Mouse (Mus musculus) fat pad, adult 2 months (tissue): ENCODE data around the gene Smok2b.
"Not testable (repeated sequence)": the region's sequence is repeated elsewhere in the genome, so short reads cannot be mapped to it uniquely, and the experiment has no call there.

Source experiments
- DNase-seq: peaks from one replicate; pipeline ENCODE4 v3.0.0-alpha.2; 2011; ENCODE audit warnings: low read depth, low spot score; ENCODE audit errors: extremely low read depth

Gene Smok2b

DNA sequence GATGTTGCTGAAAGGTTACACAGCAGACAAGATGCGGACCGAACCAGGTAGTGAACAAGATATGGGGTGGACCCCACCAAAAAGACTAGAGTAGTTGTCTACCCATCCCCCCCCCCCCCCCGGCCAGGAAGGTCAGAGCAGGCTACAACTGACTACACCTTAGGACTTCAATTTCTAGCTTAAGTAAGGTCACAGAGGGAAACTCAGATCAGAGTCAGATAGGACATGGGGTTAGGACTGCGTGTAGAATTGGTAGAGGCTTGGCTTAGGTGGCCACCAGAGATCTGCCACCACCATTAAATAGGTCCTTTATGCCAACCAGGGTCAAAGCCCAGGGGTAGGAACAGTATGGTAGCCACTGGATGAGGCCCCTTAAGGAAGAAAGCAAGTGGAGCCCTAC lies 9.4 kb downstream of the Smok2b start:
- not testable (repeated sequence) for DNase-seq

DNA sequence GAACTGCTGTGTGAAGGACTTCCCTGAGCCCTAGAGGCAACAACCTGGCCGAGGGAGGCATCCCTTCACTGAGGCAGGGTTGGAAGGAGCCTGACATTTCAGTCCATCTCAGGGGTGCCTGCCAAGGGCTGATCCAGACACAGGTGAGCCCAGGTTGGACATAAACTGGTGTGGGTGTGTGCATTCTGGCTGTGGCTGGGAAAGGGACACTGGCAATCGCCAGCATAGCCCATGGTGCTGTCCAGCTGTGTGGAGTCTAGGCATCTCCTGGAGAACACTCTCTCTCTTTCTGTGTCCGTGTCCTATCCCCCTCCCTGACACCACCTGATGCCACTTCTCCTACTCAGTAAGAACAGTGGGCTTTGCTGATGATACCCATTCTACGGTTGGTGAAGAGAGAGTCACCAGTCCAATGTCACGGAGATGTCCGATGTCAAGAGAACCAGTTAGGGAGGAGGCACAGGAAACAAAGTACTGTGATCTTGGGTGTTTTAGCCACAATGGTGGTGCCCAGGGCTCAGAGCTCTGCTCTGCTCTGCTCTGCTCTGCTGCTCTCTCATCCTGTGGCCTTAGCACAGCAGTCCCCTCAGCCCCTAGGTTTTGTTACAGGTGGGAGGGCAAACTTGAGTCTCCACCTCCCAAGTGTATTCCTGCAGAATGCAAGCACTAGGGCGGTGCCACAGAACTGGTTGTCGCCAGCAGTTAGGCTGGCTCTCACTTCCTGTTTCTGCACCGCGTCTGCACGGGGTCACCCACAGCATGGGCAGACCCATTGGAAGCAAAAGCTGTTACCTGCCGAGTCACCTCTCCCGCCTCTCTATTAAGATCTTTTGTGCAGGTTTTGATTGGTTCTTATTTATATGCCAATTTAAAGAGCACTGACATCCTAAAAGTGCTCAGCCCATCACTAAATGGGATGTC lies 11.0 kb downstream of the Smok2b start:
- not testable (repeated sequence) for DNase-seq

DNA sequence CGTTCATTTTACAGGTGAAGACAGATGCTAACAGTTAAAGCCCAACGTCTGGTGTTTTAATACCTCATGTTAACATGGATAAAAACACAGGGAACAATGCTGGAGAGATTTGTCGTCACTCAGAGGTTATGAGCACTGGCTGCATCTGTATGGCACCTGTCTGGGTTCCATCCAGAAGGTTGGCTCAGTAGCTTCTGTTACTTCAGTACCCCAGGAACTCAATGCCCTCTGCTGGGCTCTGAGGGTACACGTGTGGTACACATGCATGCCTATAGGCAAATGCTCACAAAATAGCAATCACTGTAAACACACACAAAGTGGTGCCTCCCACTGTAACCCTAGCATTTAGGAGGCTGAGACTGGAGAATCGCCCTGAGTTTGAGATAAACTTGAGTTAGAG lies 24.7 kb downstream of the Smok2b start:
- not testable (repeated sequence) for DNase-seq
